Mouse (Mus musculus) layer of hippocampus, postnatal 14 days (tissue): ENCODE measurements around the gene Dennd2a. TPM values are rescaled to one million over a fixed set of nuclear protein-coding genes. Genes with fewer than 3 reads are reported as not detected.
A peak's percentile ranks its signal among the peaks of the same experiment; 100 is the strongest.

Source experiments
- DNase-seq, 2 experiments: peaks; one replicate each; pipeline ENCODE4 v3.0.0; 2021 to 2022; ENCODE audit warnings: low spot score in 2 of 2, mixed read lengths in 1 of 2
- total RNA-seq, 2 experiments: library from RNA; stranded (reverse); gene quantifications; 2 replicates each; pipeline ENCODE4 v1.2.3; 2021

Gene Dennd2a
- total RNA-seq, 2 experiments from 2014 or later, result 30.0 to 35.7 TPM

DNA sequence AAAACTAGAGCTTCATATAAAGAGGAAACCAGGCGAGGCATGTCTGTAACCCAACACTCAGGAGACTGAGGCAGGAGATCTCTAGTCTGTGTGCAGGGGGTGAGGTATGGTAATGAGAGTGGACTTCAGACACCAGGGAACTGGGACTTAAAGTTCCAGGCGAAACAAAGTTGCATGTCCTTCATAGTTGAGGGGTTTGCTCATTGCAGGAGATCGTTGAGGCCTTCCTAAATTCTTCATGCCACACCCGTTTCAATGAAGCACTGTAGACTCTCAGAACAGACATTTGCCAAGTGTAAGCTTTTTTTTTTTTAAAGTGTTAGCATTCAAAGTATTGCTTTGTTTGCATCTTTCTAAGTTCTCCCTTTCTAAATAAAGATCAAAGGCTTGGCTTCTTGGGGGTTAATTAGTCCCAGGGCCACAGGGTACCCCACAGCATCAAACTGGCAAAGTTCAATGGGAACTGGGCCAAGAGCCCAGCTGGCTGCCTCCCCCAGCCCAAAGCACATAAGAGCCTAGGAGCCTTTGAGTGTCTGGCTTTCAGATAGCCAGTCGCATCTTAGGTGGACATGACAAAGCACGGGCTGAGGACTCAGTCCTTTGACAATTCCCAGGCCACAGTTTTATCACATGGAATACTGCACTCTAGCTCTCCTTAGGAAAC is 1.7 kb upstream of the Dennd2a start:
- DNase-seq, result no peak

GRCm38 (mm10) chr6:39556900-39557659 is 587 bp downstream of the Dennd2a start:
- peak in 1 of 2 experiments; percentile 47 for DNase-seq

DNA sequence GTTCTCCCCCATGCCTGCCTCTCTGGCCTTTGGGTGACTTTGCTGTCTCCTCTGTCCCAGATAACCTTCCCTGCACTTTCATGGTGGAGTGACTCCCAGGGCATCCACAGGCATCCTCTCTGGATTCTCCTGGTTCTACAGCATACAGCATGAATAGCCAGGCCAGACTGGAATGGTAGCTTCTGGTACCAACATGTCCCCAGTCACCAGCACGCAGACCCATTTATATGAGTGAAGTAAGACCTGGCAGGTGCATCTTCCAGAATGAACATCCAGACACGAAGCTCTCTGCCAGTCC is 2.1 kb downstream of the Dennd2a start:
- no peak for DNase-seq

- no peak for DNase-seq
Measured at GRCm38 (mm10) chr6:39554888-39555647, 2.6 kb downstream of the Dennd2a start.

GRCm38 (mm10) chr6:39551981-39552636 is 5.6 kb downstream of the Dennd2a start:
- DNase-seq, result no peak

DNA sequence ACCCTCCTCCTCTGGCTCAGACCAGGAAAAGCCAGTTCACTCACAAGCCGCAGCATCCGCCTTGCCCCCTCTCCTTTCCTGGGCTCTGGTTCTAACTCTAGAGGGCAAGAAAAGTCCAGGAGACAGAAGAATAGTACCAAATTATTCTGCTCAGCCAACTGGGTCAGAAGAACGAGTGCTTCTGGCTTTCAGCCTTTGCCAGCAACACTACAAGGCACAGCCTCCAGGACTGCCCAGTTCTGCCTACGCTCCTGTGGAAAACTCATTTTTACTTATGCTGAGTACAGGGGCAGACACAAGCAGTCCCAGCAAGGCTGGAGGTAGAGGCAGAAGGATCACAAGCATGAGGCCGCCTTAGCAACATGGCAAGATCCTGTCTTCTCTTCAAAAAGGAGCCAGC is 9.6 kb downstream of the Dennd2a start:
- DNase-seq, result no peak

DNA sequence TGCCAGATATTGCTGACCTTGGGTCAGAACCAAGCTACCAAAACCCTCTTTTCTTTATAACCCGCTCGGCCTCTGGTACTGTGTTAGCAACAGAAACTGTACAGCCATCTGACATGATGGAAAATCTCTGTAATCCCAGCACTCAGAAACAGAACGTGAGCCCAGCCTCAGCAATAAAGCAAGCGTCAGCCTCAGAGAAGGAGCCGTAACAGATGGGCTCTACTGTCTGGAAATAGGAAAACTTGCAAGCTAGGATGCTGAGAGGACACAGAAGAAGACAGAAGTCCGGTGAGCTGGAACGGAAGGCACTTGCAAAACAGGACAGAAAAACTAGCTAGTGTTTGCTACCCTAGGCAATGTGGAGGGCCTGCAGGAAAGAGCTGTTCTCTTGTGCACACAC is 12.2 kb downstream of the Dennd2a start:
- no peak for DNase-seq

DNA sequence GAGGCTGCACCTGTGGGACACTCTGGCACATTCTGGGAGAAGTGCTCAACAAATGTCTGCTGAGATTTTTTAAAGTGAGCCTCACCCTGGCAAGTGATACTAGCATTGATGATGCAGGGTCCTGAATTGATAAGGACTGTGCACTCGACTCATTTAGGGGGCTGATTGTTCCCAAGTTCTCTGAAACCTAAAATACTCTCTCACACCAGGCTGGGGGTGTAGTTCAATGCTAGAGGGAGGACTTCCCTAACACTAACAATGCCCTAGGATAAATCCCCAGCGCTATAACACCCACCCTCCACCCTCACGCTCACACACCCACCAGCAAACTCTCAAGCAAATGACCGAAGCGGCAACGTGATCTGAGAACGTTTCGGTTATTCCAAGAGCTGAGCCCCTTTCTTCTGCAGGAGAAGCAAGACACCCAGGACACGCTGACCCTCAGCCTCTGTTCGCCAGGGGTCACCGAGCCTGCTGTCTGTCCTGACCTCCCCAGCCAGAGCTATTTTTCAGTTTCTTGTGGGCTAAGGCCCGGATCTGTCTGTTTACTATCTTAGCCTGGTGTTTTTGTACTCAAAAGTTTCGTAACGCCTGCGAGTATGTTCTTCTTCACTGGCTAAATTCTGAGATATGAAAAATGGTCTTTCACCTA is 13.8 kb downstream of the Dennd2a start:
- DNase-seq, result no peak

DNA sequence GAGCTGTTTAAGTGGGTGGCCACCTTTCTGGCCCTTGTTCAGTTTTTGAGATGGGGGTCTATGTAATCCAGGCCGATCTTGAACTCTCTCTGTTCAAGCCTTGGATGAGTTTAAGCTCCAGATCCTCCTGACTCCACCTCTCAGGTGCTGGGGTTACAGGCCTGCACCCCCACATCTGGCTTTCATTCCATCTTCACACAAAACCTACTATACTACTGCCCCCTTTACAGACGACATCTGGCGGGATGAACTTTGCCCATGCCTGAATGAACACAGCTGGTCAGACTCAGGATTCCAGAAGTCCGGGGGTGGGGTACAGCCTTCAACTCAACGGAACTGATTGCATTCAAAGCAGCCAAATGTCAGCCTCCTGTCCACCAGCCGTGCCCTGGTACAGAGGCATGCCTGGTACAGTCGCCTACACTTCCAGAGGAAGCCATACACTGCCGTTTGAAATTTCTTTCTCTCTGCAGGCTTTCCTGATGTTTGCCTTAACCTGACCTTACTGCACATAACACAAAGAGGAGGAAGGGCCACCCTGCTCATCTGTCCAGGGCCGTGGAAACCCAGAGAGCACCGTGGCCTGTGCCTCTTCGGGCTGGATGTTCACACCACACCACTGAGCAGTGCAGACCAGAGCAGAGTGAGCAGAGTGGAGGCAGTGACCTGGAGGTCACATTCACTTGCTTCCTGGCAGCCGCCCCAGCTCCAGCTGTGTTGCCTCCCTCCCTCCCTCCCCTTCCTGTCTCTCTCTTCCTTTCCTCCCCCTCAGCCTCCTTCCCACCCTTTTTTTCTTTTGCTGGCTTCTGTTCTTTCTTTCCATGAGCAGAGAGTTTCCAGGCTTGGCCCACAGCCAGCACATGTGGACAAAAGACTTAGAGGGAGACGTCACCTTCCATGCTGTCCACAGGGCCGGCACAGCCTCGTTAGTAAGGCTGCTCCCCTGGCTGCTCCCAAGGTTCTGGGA is 14.8 kb downstream of the Dennd2a start:
- peak in 1 of 2 experiments; percentile 53 for DNase-seq

DNA sequence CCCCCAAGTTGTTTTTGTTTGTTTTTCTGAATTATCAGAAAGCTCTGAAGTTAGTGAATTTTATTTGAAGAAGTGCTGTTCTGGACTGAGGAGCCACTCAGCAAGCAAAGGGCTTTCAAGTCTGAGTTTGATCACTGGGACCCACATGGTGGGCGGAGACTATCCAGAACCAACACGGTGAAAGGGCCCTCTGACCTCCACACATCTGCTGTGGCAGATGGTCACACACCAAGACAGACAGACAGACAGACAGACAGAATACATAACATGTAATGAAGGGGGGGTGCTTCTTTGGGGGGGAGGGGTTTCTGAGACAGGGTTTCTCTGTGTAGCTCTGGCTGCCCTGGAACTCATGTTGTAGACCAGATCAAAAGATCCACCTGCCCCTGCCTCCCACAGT is 17.1 kb downstream of the Dennd2a start:
- no peak for DNase-seq

DNA sequence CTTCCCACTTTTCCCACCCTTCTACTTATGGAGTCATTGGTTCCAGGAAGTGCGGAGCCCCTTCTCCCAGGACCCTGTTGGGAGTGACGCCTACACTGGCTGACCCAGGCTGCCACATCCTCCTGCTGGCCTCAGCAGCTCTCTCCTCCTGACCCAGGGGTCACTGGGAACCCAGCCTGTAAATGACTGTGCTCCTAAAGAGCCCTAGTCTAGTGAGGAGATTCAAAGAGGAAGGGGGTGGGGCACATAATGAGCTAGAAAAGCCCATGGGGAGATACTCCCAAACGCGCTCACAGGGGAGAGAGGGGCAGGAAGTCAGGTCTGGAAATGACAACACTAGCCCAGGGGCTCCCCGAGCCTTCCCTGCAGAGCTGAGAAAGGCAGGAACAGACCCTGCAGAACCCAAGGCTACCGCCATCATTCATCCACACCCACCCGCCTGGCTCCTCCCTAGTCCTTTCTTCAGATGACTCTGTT is 17.9 kb downstream of the Dennd2a start:
- no peak for DNase-seq

- no peak for DNase-seq
Measured at GRCm38 (mm10) chr6:39538227-39538626, 19.4 kb downstream of the Dennd2a start.

- DNase-seq, result no peak
Measured at GRCm38 (mm10) chr6:39537276-39537675, 20.4 kb downstream of the Dennd2a start.

DNA sequence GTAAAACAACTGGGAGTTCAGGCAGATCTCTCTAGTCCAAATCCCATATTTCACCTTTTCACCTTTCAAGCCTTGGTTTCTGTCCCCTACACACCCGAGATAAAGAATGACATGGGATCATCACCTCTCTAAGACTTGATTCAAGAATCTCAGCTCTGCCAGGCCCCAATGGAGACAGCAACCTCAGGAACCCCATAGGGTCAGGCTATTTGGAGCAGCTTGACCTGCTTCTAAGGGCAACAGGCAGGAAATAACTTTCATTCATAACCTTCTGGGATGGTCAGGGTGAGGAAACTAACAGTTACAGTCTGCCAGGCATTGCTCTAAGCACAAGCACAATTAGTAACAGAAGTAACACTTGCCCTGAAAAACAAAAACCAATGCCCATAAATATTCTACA is 21.0 kb downstream of the Dennd2a start:
- no peak for DNase-seq

GRCm38 (mm10) chr6:39534944-39535343 is 22.7 kb downstream of the Dennd2a start:
- no peak for DNase-seq

DNA sequence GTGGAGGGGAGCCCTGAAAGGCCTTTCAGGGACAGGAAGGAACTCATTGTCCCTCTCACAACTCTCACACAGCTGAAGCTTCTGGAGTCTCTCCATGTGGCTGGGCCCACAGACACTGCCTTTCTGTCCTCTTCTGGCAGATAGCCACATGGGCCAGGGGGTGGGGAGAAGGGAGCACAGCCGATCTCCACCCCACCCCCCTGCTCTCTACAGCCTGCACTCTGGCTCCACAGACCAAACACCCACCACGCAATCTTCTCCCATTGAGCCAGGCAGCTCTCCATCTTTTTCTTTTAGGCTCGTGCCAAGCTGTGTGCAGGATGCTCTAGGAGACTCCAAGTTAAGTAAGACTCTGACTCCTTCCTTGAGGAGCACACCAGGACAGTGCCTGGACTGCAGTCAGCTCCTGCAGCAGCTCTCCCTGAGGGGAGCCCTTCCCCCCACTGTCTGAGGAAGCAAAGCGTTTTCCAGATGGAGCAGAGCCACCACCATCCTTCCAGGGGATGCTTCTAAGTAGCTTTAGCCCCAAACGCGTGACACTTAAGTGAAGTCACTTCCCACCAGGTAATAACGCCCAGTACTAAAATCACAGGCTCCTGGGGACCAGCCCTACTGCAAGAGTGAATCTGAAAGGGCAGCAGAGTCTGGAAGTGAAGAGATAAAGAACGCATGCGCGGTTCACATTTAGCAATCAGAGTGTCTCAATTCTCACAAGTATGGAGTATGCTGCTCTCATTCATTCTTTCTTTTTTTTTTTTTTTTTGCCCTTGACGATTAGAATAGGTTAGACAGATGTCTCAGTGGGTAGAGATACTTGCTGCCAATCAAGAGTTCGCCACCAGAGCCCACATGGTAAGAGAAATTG is 28.8 kb downstream of the Dennd2a start:
- peak; percentile 78 to 91 for DNase-seq

- peak in 1 of 2 experiments; percentile 62 for DNase-seq
Measured at GRCm38 (mm10) chr6:39527811-39528210, 29.9 kb downstream of the Dennd2a start.

- DNase-seq, result peak in 1 of 2 experiments; percentile 44
Measured at GRCm38 (mm10) chr6:39527337-39527784, 30.3 kb downstream of the Dennd2a start.

DNA sequence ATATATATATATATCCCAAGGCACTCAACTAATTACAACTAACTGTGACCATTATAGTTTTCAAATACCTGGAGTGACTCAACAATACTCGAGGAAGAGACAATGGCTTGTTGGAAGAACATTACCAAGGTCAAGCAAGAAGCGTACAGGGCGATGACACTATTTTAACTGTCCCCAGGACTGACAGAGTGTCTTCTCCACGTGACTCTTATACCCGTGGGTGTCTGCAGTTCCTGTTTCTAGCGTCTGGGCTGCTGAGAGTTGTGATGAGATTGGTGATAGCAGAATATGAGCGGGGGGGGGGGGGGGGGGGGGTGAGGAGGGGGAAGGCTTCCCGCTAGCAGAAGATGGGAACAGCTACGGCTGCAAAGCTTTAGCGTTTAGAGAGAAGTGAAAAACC is 30.9 kb downstream of the Dennd2a start:
- DNase-seq, result no peak
